Comparison of ENCODE assay signal across 8 mouse cellular contexts in genomic region chr12:104067549-104067948, GRCm38 (mm10). TPM values are rescaled to one million over a fixed set of nuclear protein-coding genes. Genes with fewer than 3 reads are reported as not detected.
DNase-seq lines count a peak whose midpoint lies in the region; ATAC-seq and TF ChIP-seq lines count a peak whose summit lies in the region.

No protein-coding gene starts in this region.

- H3K4me1 ChIP-seq in MEL (ENCODE audit: control insufficient read depth in 1 of 2, insufficient read depth in 2 of 2, low read length in 2 of 2) = no peaks in the 10 kb centered on the region
- no peaks in the 10 kb centered on the region for H3K4me1 ChIP-seq in forebrain, embryonic 14.5 days (ENCODE audit: control insufficient read depth, insufficient read depth, low read length)

- H3K36me3 ChIP-seq in MEL (ENCODE audit: control insufficient read depth in 1 of 2, insufficient read depth in 2 of 2, low read length in 2 of 2) = no peaks in the 10 kb centered on the region
- no peaks in the 10 kb centered on the region for H3K36me3 ChIP-seq in forebrain, embryonic 14.5 days (ENCODE audit: control insufficient read depth, insufficient read depth, low read length)

- TF ChIP-seq CTCF in MEL (IDR thresholded peaks at IDR 0.05 in 2 of 3, conservative IDR thresholded peaks at IDR 0.05 in 1 of 3; ENCODE audit: control insufficient read depth in 1 of 3, insufficient read depth in 1 of 3, low read depth in 2 of 3, low read length in 3 of 3, poor library complexity in 1 of 3, severe bottlenecking in 1 of 3) = no peak

- 17% methylated on average over 4 of the region's 4 CpGs for WGBS in forebrain, embryonic 14.5 days

- H3K4me2 ChIP-seq in forebrain, embryonic 14.5 days (ENCODE audit: low read length) = peak overlapping the region; percentile 37; the same call in 1 of the 2 replicates

- no peak overlapping the region for H3K27ac ChIP-seq in MEL (ENCODE audit: control insufficient read depth, low read depth, low read length)
- H3K27ac ChIP-seq in forebrain, embryonic 14.5 days (ENCODE audit: low read depth, low read length) = no peak overlapping the region

- no peak for TF ChIP-seq RAD21 in MEL (IDR thresholded peaks at IDR 0.05; ENCODE audit: low read depth, low read length)

- H3K9me3 ChIP-seq in MEL (replicated peaks; ENCODE audit: insufficient read depth, low read length) = no peaks in the 10 kb centered on the region
- no peaks in the 10 kb centered on the region for H3K9me3 ChIP-seq in forebrain, embryonic 14.5 days (replicated peaks; ENCODE audit: control insufficient read depth, low read length)

- peak; percentile 7 for DNase-seq in MEL (ENCODE audit: low read depth, low spot score)
- DNase-seq in brain, embryonic 18.5 days (ENCODE audit: low read depth, low spot score) = peak; percentile 42
- DNase-seq in forebrain, embryonic 14.5 days (ENCODE audit: low spot score) = peak; percentile 86
- peak; percentile 59 to 62 for DNase-seq in heart, postnatal 36 days
- peak; percentile 53 to 68 for DNase-seq in kidney, postnatal 4 days
- peak; percentile 51 for DNase-seq in lung, postnatal 14 days
- DNase-seq in retina, postnatal 7 days (ENCODE audit: low read depth, low spot score) = peak; percentile 27
- no peak for DNase-seq in thymus, adult 18-20 months

- no peak overlapping the region for H3K9ac ChIP-seq in MEL (ENCODE audit: control insufficient read depth, low read depth, low read length, poor library complexity, severe bottlenecking)
- peak overlapping the region; percentile 26; the same call in 1 of the 2 replicates for H3K9ac ChIP-seq in forebrain, embryonic 14.5 days (ENCODE audit: low read length)

- TF ChIP-seq POLR2A in MEL (IDR thresholded peaks at IDR 0.05; ENCODE audit: control insufficient read depth in 1 of 2, insufficient read depth in 1 of 2, low read depth in 1 of 2, low read length in 2 of 2, poor library complexity in 1 of 2) = no peak

- TF ChIP-seq EP300 in MEL (IDR thresholded peaks at IDR 0.05; ENCODE audit: low read depth in 1 of 2, low read length in 2 of 2) = no peak

- H3K4me3 ChIP-seq in MEL (ENCODE audit: control insufficient read depth in 1 of 2, insufficient read depth in 1 of 2, low read depth in 2 of 2, low read length in 2 of 2) = no peak overlapping the region
- H3K4me3 ChIP-seq in forebrain, embryonic 14.5 days (ENCODE audit: low read depth, low read length) = 0 out of 2 replicates have a peak overlapping the region, but pooled peaks have one; percentile 8

- intact Hi-C loops in heart, postnatal 36 days (cut with DNase I) = loop anchor here (5.0 kb wide), 1 partner anchor 110 kb away; no protein-coding TSS in a partner anchor

- H3K27me3 ChIP-seq in MEL (ENCODE audit: control insufficient read depth in 1 of 2, insufficient read depth in 2 of 2, low read length in 2 of 2) = no peaks in the 10 kb centered on the region
- H3K27me3 ChIP-seq in forebrain, embryonic 14.5 days (replicated peaks; ENCODE audit: control insufficient read depth, insufficient read depth, low read length) = no peaks in the 10 kb centered on the region

- no peaks in the 10 kb centered on the region for H3K79me2 ChIP-seq in MEL (ENCODE audit: control insufficient read depth, insufficient read depth, low read length, poor library complexity)

- peak; percentile 80 for ATAC-seq in forebrain, embryonic 14.5 days

TF ChIP-seq in MEL, 35 proteins besides CTCF, POLR2A, EP300 and RAD21:
- TF ChIP-seq CHD1 (IDR thresholded peaks at IDR 0.05; ENCODE audit: low read depth, low read length) = no peak
- TF ChIP-seq CHD2 (IDR thresholded peaks at IDR 0.05; ENCODE audit: low read length) = no peak
- no peak for TF ChIP-seq RCOR1 (IDR thresholded peaks at IDR 0.05; ENCODE audit: low read depth, low read length)
- no peak for TF ChIP-seq GABPA (IDR thresholded peaks at IDR 0.05; ENCODE audit: low read depth, low read length)

RNA-seq across cellular contexts. Expression of gene Serpina12, which starts 23.3 kb away (rescaled TPM):
- total RNA-seq in MEL (2012; rRNA removed) = 0.04 TPM in 1 of 2 replicates, not detected in the other
- polyA plus RNA-seq in MEL (2012; ENCODE audit: insufficient read depth in 1 of 2, insufficient read length in 2 of 2, low read depth in 1 of 2, low replicate concordance in 2 of 2, missing spikeins in 1 of 2) = not detected
- polyA plus RNA-seq in forebrain, embryonic 14.5 days (2014; fragmentation: Nextera tagmentation; extraction: Ambion mirVana) = not detected in 2 replicates
- total RNA-seq in heart, postnatal 36 days (2021) = not detected

RNA-seq across cellular contexts. Expression of gene Serpina5, which starts 33.4 kb away (rescaled TPM):
- not detected in 2 replicates for total RNA-seq in MEL (2012; rRNA removed)
- not detected for polyA plus RNA-seq in MEL (2012; ENCODE audit: insufficient read depth in 1 of 2, insufficient read length in 2 of 2, low read depth in 1 of 2, low replicate concordance in 2 of 2, missing spikeins in 1 of 2)
- polyA plus RNA-seq in forebrain, embryonic 14.5 days (2014; fragmentation: Nextera tagmentation; extraction: Ambion mirVana) = not detected in 2 replicates
- total RNA-seq in heart, postnatal 36 days (2021) = not detected

RNA-seq across cellular contexts. Expression of gene Serpina3a, which starts 45.0 kb away (rescaled TPM):
- not detected in 2 replicates for total RNA-seq in MEL (2012; rRNA removed)
- polyA plus RNA-seq in MEL (2012; ENCODE audit: insufficient read depth in 1 of 2, insufficient read length in 2 of 2, low read depth in 1 of 2, low replicate concordance in 2 of 2, missing spikeins in 1 of 2) = not detected
- not detected in 2 replicates for polyA plus RNA-seq in forebrain, embryonic 14.5 days (2014; fragmentation: Nextera tagmentation; extraction: Ambion mirVana)
- not detected for total RNA-seq in heart, postnatal 36 days (2021)

RNA-seq across cellular contexts. Expression of gene Serpina9, which starts 54.0 kb away (rescaled TPM):
- total RNA-seq in MEL (2012; rRNA removed) = not detected in 2 replicates
- under 1 TPM in 1 of 2 experiments, not detected in 1; 0.06 TPM for polyA plus RNA-seq in MEL (2012; ENCODE audit: insufficient read depth in 1 of 2, insufficient read length in 2 of 2, low read depth in 1 of 2, low replicate concordance in 2 of 2, missing spikeins in 1 of 2)
- not detected in 2 replicates for polyA plus RNA-seq in forebrain, embryonic 14.5 days (2014; fragmentation: Nextera tagmentation; extraction: Ambion mirVana)
- not detected for total RNA-seq in heart, postnatal 36 days (2021)

Comparison
In these comparisons a context has a peak if more than half of its experiments do, and no peak if none do; other contexts are left out.
1. DNase-seq: peak in MEL (single experiment), brain, embryonic 18.5 days (single experiment), forebrain, embryonic 14.5 days (single experiment), heart, postnatal 36 days (2 of 2), kidney, postnatal 4 days (2 of 2), lung, postnatal 14 days (single experiment) and retina, postnatal 7 days (single experiment); none in thymus, adult 18-20 months (0 of 2).